Mouse (Mus musculus): ENCODE measurements around the gene Pamr1.

Pamr1 gene

GRCm38 (mm10) chr2:102659521-102659830 lies 109.7 kb downstream of the Pamr1 start:
- peak; percentile 67 to 68 for DNase-seq (ENCODE audit: low spot score in 2 of 2)

- no peak for DNase-seq (ENCODE audit: low spot score in 2 of 2)
Observed at GRCm38 (mm10) chr2:102661052-102661451, 111.2 kb downstream of the Pamr1 start.

GRCm38 (mm10) chr2:102662911-102663310 lies 113.1 kb downstream of the Pamr1 start:
- DNase-seq (ENCODE audit: low spot score in 2 of 2), result no peak

GRCm38 (mm10) chr2:102663339-102663738 lies 113.5 kb downstream of the Pamr1 start:
- no peak for DNase-seq (ENCODE audit: low spot score in 2 of 2)

- no peak for DNase-seq (ENCODE audit: low spot score in 2 of 2)
Observed at GRCm38 (mm10) chr2:102663865-102664264, 114.1 kb downstream of the Pamr1 start.

- no peak for DNase-seq (ENCODE audit: low spot score in 2 of 2)
Observed at GRCm38 (mm10) chr2:102667981-102668380, 118.2 kb downstream of the Pamr1 start.

- DNase-seq (ENCODE audit: low spot score in 2 of 2), result no peak
Observed at GRCm38 (mm10) chr2:102669580-102669979, 119.8 kb downstream of the Pamr1 start.

GRCm38 (mm10) chr2:102674582-102674981 lies 124.8 kb downstream of the Pamr1 start:
- no peak for DNase-seq (ENCODE audit: low spot score in 2 of 2)

GRCm38 (mm10) chr2:102675275-102675674 lies 125.5 kb downstream of the Pamr1 start:
- DNase-seq (ENCODE audit: low spot score in 2 of 2), result peak; percentile 60 to 73

GRCm38 (mm10) chr2:102676716-102677312 lies 127.0 kb downstream of the Pamr1 start:
- DNase-seq (ENCODE audit: low spot score in 2 of 2), result no peak

- no peak for DNase-seq (ENCODE audit: low spot score in 2 of 2)
Observed at GRCm38 (mm10) chr2:102677400-102677799, 127.6 kb downstream of the Pamr1 start.

GRCm38 (mm10) chr2:102681351-102681750 lies 131.5 kb downstream of the Pamr1 start:
- DNase-seq (ENCODE audit: low spot score in 2 of 2), result no peak

- DNase-seq (ENCODE audit: low spot score in 2 of 2), result peak in 1 of 2 experiments; percentile 58
Observed at GRCm38 (mm10) chr2:102682168-102682567, 132.4 kb downstream of the Pamr1 start.

GRCm38 (mm10) chr2:102685371-102686107 lies 135.7 kb downstream of the Pamr1 start:
- DNase-seq (ENCODE audit: low spot score in 2 of 2), result no peak

GRCm38 (mm10) chr2:102686108-102686450 lies 136.3 kb downstream of the Pamr1 start:
- no peak for DNase-seq (ENCODE audit: low spot score in 2 of 2)
